Mouse (Mus musculus): ENCODE measurements around the gene Tas2r143.

Tas2r143 gene

DNA sequence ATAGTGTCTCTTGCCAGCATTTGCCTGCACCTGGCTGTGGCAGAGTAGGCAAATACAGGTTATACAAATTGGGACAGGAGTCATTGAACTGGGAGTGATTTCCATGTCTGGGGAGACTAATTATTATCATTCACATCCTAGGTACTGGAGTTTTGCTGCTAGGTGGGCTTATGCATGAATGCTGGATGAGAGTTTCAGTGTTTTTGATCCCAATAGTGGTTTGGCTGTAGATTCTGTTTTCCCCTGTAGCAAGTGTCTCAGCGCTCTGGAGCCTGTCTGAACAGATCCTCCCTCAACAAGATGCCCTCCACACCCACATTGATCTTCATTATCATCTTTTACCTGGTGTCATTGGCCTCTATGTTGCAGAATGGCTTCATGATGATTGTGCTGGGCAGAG is at the start of gene Tas2r143:
Gene Tas2r143, plus strand, starts transcription at position 301 of the 400 bp plus-strand sequence.
- no peak for DNase-seq (ENCODE audit: extremely low spot score)

DNA sequence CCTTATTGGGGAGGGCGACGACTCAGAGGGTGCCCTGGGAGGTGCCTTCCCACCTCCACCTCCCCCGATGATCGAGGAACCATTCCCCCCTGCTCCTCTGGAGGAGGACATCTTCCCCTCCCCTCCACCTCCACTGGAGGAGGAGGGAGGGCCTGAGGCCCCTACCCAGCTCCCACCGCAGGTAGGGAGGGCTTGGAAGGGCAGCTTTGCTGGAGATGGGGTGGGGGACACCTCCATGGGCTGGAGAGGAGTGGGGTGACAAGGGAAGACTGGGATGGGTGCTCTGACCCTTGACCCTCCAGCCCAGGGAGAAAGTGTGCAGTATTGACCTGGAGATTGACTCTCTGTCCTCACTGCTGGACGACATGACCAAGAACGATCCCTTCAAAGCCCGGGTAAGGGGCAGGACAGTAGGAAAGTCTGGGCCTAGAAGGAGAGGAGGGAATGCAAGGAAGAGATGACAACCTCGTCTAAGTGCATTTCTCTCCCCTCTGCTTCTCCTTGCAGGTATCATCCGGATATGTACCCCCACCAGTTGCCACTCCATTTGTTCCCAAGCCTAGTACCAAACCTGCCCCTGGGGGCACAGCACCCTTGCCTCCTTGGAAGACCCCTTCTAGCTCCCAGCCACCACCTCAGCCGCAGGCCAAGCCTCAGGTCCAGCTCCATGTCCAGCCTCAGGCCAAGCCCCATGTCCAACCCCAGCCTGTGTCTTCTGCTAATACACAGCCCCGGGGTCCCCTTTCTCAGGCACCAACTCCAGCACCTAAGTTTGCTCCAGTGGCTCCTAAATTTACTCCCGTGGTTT is 48.9 kb upstream of the Tas2r143 start:
- no peak for DNase-seq (ENCODE audit: extremely low spot score)

DNA sequence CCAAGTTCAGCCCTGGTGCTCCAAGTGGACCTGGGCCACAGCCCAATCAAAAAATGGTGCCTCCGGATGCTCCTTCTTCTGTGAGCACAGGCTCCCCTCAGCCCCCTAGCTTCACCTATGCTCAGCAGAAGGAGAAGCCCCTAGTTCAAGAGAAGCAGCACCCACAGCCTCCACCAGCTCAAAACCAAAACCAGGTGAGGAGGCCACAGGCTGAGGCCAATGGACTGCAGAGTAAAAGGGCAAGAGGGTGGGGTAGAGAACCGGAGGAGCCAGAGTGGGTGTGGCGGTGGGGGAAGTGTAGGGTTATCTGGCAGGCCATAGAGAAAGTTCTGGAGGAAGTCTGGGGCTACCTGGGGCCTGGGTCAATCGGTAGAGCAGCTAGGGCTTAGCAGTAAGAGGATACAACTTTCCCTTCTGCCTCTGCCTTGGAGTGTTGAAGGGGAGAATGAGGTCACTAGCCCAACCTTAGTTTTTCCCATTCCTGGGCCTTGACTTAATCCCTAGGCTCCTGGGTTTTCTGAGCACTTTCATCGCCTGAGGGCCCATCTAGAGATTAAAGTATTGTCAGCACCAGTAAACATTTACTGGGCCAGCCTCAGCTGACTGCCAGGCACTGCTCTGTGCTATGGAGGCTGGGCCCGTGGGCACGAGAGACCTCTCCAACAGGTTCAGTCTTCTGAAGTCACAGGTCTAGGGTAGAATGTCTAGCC is 48.1 kb upstream of the Tas2r143 start:
- no peak for DNase-seq (ENCODE audit: extremely low spot score)

DNA sequence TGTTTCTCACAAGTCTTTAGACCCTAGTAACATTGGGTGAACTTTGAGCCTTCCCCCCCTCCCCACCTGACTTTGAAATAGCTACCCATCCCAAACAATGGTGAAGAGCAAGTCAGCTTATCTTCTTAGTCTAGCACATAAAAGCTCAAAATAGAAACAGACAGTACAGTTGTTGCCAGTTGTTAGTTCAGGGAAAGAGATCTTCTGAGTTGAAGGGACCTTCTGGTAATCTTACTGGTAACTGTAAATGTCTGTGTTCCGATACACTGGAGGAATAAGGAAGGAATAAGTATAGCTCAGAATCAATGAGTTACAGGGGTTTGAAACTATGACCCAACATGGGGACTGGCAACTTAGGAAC is 47.6 kb upstream of the Tas2r143 start:
- no peak for DNase-seq (ENCODE audit: extremely low spot score)

DNA sequence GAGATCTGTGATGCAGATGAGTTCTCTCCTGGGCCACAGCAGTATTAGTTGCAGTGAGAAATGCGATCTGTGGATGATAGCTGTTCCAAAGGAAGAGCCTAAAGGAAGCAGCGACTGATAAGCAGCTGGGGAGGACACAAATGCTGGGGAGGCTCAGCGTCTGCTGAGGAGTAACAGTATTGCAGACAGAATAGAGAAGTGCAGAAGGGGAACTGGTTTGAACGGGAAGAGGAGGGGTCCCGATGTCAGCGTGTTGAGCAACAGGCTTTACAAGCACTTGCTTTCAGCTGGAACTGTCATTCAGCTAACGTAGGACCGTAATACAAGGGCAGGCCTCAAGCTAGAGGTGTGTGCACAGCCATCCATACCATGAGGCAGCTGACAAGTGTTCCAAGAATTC is 46.9 kb upstream of the Tas2r143 start:
- DNase-seq (ENCODE audit: extremely low spot score): no peak

DNA sequence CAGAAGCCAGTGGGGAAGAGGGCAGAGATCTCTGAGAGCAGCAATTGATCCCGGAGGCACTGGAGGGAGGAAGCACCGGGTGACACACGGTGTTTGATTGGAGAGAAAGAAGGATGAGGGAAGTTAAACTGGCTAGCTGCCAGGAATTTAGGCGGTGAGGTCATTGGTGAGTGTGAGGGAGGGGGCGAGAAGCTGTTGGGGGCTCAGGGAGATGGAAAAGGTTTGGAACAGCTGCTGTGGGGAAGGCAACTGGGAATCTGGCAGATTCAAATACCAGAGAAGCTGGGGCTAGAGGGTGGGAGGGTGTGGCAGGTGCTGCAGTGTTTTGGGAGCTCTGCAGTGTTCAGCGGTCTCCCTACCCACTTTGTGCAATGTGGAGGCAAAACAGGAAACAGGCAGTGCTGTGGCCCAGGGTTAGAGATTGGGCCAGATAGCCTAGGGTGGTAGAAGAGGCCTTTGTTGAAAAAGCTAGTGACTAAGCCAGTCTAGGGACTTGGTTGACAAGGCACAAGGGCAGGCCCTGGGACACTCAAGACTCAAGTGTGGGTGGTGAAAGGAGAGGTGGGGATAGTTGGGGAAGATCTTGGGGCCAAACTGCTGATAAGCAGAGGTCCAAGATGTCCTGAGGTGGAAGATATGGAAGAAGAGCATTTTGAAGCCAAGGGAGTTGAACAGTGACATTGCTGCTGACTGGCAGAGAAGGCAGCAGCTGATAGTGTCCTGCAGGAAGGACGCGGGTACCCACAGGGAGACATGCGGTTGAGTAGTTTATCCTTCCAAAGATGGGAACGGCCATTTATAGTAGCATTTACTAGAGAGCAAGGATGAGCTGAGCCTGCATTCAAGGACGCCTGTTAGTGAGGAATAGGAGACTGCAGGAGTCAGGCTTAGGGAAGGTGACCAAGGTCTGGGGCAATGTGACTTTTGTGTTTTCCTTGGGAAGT is 45.7 kb upstream of the Tas2r143 start:
- DNase-seq (ENCODE audit: extremely low spot score): no peak

DNA sequence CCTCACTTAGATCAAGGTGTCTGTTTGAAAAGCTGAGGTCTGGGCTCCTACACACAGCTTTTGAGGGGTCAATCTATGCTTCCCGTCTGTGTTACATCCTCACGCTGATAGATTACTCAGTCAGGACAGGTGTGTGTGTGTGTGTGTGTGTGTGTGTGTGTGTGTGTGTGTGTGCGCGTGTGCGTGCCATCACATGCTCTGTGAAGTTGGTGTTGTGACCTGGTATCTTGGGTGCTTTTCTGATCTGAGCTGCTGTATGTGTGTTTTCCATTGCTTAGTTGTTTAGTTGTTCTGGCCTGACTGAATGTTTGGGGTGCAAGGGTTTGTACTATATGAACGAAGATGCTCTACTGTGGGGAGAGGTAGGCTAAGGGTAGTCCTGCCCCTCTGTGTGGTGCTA is 44.7 kb upstream of the Tas2r143 start:
- DNase-seq (ENCODE audit: extremely low spot score): no peak

DNA sequence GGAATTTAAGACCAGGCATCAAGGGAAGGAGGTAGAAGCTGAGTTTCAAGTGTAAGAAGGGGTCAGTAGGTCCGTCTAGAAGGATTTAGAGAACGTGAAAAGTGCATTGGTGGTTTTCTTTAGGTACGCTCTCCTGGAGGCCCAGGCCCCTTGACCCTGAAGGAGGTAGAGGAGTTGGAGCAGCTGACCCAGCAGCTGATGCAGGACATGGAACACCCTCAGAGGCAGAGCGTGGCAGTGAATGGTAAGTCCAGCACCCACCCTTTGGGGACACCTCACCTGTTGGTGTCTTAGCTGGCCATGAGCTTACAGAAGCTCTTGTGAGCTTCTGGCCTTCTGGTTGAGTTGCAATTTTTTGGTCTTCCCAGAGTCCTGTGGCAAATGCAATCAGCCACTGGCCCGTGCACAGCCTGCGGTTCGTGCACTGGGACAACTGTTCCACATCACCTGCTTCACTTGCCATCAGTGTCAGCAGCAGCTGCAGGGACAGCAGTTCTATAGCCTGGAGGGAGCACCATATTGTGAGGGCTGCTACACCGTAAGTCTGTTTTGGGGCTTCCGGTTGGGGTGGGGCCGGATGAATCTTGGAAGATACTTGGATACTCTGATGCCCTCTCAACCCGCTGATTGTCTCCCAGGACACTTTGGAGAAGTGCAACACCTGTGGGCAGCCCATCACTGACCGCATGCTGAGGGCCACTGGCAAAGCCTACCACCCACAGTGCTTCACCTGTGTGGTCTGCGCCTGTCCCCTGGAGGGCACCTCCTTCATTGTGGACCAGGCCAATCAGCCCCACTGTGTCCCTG is 44.0 kb upstream of the Tas2r143 start:
- DNase-seq (ENCODE audit: extremely low spot score): no peak

DNA sequence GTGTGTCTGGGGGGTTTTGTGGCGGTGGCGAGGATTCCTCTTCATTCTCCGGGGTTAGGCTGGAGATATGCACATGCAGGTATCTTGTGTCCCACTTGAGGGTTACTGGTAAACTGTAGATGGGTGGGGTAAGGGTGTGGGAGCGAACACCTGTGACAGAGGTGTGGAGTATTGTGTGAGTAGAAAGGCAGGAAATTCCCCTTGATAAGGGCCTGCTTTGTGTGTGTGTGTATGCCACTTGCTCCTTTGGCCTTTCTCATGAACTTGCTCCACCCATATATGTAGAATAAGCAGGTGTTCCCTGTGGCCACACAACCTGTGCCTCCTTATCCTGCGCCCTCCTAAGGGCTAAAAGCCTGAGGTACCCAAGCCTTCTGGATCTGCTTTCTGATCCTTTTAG is 43.1 kb upstream of the Tas2r143 start:
- no peak for DNase-seq (ENCODE audit: extremely low spot score)

DNA sequence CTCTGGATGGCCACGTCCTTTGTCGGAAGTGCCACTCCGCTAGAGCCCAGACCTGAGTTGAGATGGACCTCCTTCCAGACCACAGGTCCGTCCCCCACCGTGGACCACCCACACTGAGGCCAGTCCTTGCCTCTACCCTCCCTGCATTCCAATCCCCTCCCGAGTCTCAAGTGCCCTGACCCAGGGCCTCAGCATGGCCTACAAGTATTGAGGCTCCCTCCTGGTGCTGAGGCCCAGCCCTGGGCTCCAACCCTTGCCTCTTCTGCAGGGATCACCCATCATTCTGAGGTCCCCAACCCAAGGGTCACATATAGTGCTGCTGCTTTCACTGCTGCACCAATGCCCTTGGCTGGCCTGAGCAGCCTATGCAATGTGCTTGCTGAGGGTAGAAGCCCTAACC is 42.1 kb upstream of the Tas2r143 start:
- DNase-seq (ENCODE audit: extremely low spot score): no peak

DNA sequence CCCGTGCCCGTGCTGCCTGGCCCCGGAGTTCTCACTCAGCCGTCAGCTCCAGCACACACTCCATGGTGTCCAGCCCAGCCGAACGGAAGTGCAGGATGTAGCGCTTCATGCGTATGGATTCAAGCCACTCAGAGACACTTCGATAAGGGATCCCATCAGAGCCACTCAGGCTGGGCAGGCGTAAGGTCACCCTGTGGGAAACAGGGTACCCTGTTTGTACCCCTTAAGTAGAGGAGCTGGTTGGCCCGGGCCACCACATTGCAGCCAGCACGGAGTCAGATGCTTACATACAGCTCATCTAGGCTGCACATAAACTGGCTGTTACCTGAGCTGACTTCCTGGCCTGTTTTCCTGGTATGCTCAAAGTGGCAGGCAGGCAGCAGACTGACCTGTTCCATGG is 41.1 kb upstream of the Tas2r143 start:
- no peak for DNase-seq (ENCODE audit: extremely low spot score)

DNA sequence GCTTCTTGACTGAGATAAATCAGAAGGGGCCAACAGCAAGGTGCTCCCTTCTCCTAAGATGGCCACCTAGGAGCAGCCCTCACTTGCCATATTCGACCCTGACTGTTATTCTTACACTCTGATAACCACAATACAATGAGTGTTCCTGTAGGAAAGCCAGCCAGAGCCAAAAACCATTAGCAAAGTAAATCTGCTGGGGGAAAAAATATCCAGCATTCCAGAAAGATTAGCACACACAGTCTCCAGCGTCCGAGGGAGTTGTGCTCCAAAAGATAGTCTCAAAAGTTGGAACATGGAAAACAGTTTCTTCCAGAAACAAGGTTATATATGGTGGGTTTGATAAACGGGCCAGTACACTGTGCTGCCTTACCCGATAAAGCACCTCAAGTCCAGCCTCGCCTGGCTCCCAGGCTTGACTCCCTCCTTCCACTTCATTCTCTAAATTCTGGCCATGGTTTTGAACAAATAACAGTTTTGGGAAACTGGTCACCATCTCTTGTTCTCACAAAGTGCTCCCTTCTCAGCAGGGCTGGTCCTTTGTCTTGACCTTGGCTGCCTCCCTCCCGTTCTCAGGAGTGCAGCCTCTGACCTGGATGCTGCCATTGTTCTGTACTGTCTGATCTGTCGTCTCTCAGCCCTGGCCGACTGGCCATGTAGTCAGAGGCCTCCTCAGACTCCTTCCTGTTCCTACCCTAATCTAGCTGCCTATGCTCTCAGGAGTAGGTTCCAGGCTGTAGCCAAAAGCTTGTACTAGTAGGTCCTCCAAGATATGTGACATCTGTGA is 40.5 kb upstream of the Tas2r143 start:
- DNase-seq (ENCODE audit: extremely low spot score): no peak

DNA sequence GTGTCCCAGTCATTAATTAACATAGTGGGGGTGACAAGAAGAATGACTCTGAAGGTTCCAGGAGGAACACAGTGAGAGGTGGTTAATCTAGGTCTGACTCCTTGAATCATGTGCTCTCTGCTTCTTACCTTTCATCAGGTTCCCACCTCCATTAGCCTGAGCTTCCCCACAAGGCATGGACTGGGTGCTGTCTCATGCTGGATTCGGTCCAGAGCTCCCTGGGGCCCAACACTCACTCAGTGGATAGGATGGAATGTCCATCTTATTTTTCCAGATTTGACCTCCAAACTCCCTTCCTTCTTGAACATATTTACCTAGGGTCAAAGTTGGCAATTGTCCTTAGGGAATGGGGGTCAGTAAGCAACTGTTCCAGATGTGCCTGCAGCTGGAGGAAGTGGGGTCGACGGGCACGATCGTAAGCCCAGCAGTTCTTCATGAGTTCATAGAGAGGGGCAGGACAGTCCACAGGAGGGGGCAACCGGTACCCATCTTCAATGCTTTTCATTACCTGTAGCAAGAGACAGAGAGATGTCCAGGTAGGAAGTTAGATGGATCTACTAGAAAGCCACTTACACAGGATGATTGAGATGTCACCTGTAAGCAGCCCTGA is 39.7 kb upstream of the Tas2r143 start:
- no peak for DNase-seq (ENCODE audit: extremely low spot score)

DNA sequence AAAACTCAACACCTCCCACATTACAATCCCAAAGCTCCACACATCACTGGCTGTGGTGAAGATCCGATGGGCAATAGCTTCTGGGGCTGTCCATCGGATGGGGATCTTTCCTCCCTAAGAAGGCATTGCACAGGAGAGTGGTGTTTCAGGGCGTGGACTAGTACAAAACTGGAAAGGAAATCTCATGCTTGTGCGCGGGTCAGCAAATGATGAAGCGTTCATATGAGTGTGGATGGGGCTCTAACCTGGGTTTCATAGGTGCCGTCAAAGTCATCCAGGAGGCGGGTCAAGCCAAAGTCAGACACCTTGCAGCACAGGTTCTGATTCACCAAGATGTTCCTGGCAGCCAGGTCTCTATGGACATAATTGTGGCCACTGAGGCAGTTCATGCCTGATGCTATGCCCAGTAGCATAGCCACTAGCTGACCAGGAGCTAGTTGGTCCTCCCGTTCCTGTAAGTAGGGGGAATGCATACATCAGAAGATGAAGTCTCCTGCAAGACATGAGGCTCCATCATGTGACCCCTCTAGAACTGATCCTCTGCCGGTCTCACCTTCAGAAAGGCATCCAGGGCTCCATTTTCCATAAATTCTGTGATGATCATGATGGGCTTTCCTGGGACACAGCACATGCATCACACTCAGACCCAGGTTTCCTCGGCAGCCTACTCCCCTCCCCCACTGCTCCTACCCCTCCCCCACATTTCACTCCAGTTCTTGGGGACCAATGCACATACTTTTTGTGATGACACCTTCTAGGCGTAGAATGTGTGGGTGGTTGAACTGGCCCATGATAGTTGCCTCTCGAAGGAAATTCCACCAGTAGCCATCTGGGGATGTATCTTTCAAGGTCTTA is 38.8 kb upstream of the Tas2r143 start:
- DNase-seq (ENCODE audit: extremely low spot score): no peak

DNA sequence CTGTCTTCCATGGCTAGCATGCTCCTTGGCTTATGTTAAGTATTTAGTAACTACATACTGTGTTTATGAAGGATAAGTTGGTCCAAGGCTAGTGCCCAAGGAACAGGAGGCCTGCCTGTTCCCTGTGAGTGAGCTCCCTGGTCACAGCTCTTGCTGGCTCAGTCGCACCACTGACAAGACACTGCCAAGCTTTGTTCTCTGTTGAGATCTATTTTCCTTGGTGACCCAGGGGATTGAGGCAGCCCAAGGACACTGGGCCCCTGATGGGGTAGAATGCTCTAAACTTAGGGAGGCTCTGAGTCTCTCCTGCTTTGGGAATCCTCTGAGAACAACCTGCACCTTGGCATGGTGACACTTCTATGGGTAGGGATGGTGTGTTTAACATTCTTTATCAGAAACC is 38.0 kb upstream of the Tas2r143 start:
- no peak for DNase-seq (ENCODE audit: extremely low spot score)

DNA sequence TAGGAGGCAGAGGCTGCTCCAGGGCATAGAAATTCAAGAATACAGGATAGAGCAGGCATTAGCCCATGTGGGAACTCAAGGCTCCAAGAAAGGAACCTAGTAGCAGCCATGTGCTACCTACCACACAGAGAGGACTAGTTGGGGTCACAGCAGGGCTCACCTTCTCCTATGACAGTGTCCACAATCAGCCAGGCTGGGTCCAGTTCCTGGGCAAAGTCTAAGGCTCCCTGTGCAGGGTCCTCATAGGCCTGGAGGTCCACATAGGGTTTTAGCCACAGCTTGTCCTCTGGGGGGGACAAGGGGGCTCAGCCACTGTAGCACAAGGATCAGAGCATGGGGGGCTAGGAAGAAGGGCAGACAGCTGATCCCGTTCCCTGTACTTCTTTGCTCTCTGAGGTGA is 37.5 kb upstream of the Tas2r143 start:
- no peak for DNase-seq (ENCODE audit: extremely low spot score)

DNA sequence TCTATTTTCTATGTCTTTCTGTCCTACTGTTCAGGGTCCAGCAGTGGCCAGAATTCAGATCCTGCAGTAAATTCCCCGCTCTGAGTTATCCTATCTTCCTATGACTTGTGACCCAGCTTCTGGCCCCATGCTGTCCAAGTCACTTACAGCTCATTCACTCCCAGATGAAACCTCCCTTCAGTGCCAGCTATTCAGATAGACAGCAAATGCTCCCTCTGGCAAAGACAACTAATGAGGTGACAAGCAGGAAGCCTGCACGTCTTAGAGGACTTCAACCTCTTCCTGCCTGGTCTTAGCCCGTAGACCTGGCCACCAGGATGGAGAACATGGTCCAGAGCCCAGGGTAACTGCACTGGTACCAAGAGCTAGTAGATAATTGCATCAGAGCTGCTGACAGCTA is 37.1 kb upstream of the Tas2r143 start:
- DNase-seq (ENCODE audit: extremely low spot score): no peak

DNA sequence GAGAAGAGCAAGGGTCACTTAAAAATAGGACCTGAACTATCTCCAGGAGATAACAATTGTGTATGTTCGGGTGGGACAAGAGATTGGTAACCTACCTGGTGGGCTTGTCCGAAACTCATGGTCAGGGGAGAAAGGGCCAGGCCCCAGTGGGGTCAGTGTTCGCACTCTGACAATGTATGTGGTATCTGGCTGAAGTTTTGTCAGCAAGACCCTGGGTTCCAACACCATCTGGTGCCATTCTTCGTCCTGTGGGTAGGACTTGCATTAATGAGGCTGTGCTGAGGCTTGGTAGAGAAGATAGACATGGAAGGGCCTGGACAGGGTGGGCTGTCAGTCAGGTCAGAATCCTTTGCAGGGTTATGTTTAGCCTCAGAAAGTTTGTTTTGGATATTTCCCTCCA is 36.0 kb upstream of the Tas2r143 start:
- DNase-seq (ENCODE audit: extremely low spot score): no peak

DNA sequence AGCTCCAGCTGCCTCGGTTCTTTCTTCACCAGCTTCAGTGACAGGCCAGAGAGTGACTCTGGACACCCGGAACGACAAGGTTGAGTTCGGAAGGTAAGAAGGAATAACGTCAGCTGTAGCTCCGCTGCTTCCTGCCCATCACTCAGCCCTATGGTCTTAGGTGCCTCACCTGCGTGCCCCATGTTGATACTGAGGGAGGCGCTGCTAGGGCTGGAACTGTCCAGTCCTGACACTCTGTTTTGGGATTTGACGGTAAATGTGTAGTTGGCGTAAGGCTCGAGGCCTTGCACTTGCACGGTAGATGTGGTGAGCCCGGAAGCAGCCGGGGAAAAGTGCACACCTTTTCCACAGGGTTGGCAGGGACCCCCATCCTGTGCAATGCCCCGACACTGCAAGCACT is 35.4 kb upstream of the Tas2r143 start:
- no peak for DNase-seq (ENCODE audit: extremely low spot score)

Data from embryo, embryonic 9.5 days (tissue).